Mouse (Mus musculus): ENCODE results near the gene Sdf2. TPM values are rescaled to one million over a fixed set of nuclear protein-coding genes. Genes with fewer than 3 reads are reported as not detected.

Sdf2 gene
- polyA plus RNA-seq, 1 experiment from 2014 or later = 62.7 TPM

Other genes with a start within 250 kb of the Sdf2 start
- gene Dhrs13, start 213.5 kb upstream of the Sdf2 start, polyA plus RNA-seq (2015; fragmentation: Nextera tagmentation; extraction: Ambion mirVana) = 23.4 and 26.6 TPM in 2 replicates
- 69.6 and 78.1 TPM in 2 replicates for gene Flot2, start 207.8 kb upstream of the Sdf2 start, polyA plus RNA-seq (2015; fragmentation: Nextera tagmentation; extraction: Ambion mirVana)
- 33.0 and 36.6 TPM in 2 replicates for gene Eral1, start 165.4 kb upstream of the Sdf2 start, polyA plus RNA-seq (2015; fragmentation: Nextera tagmentation; extraction: Ambion mirVana)
- 22.1 and 23.7 TPM in 2 replicates for gene Fam222b, start 151.1 kb upstream of the Sdf2 start, polyA plus RNA-seq (2015; fragmentation: Nextera tagmentation; extraction: Ambion mirVana)
- gene Traf4, start 80.2 kb upstream of the Sdf2 start, polyA plus RNA-seq (2015; fragmentation: Nextera tagmentation; extraction: Ambion mirVana) = 114 and 121 TPM in 2 replicates
- 5.4 and 8.7 TPM in 2 replicates for gene Nek8, start 69.1 kb upstream of the Sdf2 start, polyA plus RNA-seq (2015; fragmentation: Nextera tagmentation; extraction: Ambion mirVana)
- gene Tlcd1, start 69.0 kb upstream of the Sdf2 start, polyA plus RNA-seq (2015; fragmentation: Nextera tagmentation; extraction: Ambion mirVana) = 4.7 and 7.6 TPM in 2 replicates
- gene Rpl23a, start 62.2 kb upstream of the Sdf2 start, polyA plus RNA-seq (2015; fragmentation: Nextera tagmentation; extraction: Ambion mirVana) = 970 and 1,119 TPM in 2 replicates
- 39.7 and 42.1 TPM in 2 replicates for gene Rab34, start 57.3 kb upstream of the Sdf2 start, polyA plus RNA-seq (2015; fragmentation: Nextera tagmentation; extraction: Ambion mirVana)
- 1.3 and 1.6 TPM in 2 replicates for gene Proca1, start 52.4 kb upstream of the Sdf2 start, polyA plus RNA-seq (2015; fragmentation: Nextera tagmentation; extraction: Ambion mirVana)
- 24.9 and 29.4 TPM in 2 replicates for gene Supt6, start 241 bp downstream of the Sdf2 start, polyA plus RNA-seq (2015; fragmentation: Nextera tagmentation; extraction: Ambion mirVana)
- 61.8 and 73.0 TPM in 2 replicates for gene 2610507B11Rik, start 16.0 kb downstream of the Sdf2 start, polyA plus RNA-seq (2015; fragmentation: Nextera tagmentation; extraction: Ambion mirVana)
- gene BC030499, start 45.1 kb downstream of the Sdf2 start, polyA plus RNA-seq (2015; fragmentation: Nextera tagmentation; extraction: Ambion mirVana) = 0.18 and 0.35 TPM in 2 replicates
- gene Spag5, start 55.8 kb downstream of the Sdf2 start, polyA plus RNA-seq (2015; fragmentation: Nextera tagmentation; extraction: Ambion mirVana) = 41.8 and 46.4 TPM in 2 replicates
- 135 and 142 TPM in 2 replicates for gene Aldoc, start 77.2 kb downstream of the Sdf2 start, polyA plus RNA-seq (2015; fragmentation: Nextera tagmentation; extraction: Ambion mirVana)
- 55.0 and 62.0 TPM in 2 replicates for gene Pigs, start 82.7 kb downstream of the Sdf2 start, polyA plus RNA-seq (2015; fragmentation: Nextera tagmentation; extraction: Ambion mirVana)
- 68.7 and 70.2 TPM in 2 replicates for gene Unc119, start 97.7 kb downstream of the Sdf2 start, polyA plus RNA-seq (2015; fragmentation: Nextera tagmentation; extraction: Ambion mirVana)
- gene Foxn1, start 140.8 kb downstream of the Sdf2 start, polyA plus RNA-seq (2015; fragmentation: Nextera tagmentation; extraction: Ambion mirVana) = not detected in 2 replicates
- not detected in 2 replicates for gene Slc13a2, start 176.5 kb downstream of the Sdf2 start, polyA plus RNA-seq (2015; fragmentation: Nextera tagmentation; extraction: Ambion mirVana)
- 15.7 and 16.2 TPM in 2 replicates for gene Slc46a1, start 220.0 kb downstream of the Sdf2 start, polyA plus RNA-seq (2015; fragmentation: Nextera tagmentation; extraction: Ambion mirVana)